Mouse (Mus musculus) heart, postnatal 14 days (tissue): ENCODE measurements at regions not wholly inside any gene's neighbourhood (a gene's known extent, or its start where the extent isn't known, plus 50 kb on each side); places are given as distances from the start of the nearest gene placed in this dataset.

Experiments
- DNase-seq, 2 experiments: peaks; one replicate each; pipeline ENCODE4 v3.0.0; 2021 to 2022
- intact Hi-C: fragments of 180-260 bp; cut with DNase I; formaldehyde crosslinking; loops from one replicate; pipeline ENCODE4 v1.15.1; 2025

DNA sequence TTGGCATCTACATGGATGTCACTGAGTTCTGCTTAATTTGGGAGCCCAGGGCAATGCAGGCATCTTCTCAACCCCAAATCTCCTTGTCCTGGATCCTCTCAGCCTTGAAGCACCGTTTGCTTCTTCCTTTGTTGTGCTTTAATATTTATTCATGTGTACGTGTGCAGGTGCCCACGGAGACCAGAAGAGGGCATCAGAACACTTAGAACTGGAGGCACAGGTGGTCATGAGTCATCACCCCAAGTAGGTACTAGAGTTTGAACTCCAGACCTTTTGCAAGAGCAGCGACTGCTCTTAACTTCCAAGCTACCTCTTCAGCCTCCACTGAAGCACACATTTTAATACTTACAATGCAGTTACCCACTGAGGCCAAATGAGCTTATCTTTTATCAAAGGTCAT is 403.0 kb upstream of the Slc35b3 start:
- no peak for DNase-seq
- intact Hi-C loops: no loop called here

GRCm38 (mm10) chr13:39362536-39362935 is 401.9 kb upstream of the Slc35b3 start:
- no peak for DNase-seq

DNA sequence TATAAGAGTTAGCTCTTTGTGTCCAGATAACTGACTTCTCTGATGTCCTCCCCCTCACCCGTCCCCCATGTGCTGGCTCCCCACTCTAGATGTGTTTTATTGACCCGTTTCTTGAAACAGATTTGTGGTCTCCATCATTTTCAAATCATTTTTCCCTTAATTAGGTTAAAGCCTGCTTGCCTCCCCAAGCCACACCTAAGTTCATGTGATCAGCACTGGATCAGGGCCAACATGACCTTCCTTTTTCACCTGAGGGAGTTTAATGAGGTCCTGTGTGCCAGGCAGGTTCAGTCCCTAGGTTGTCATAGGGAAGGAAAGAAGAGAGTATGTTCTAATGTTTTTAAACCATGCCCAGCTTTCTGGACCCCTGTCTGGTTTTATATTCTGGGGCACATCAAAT is 390.9 kb upstream of the Slc35b3 start:
- no peak for DNase-seq
- intact Hi-C loops: no loop called here

More at GRCm38 (mm10) chr13:39362536-39362935, 401.9 kb upstream of the Slc35b3 start:
- intact Hi-C loops: no loop called here

DNA sequence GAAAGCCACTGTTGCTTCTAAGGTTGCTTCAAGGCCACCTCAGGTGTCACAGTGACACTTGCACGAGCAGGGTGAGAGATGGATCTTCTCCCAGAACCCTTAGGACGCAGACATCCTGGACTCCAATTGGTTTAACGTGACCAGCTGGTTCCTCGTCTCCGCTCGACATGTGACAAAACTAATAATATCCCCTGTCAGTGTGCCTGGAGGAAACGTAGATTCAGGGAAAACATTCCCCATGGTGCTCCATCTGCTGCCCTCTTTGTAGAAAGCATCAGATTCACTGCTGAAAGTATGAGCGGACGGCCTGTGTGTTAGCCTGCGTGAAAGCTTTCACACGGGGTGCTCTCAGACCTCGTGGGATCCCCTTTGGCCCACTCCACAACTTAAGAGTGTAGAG is 390.0 kb upstream of the Slc35b3 start:
- intact Hi-C loops: no loop called here

GRCm38 (mm10) chr13:39347761-39348160 is 387.1 kb upstream of the Slc35b3 start:
- no peak for DNase-seq

More for the DNA sequence above, 390.0 kb upstream of the Slc35b3 start:
- no peak for DNase-seq

GRCm38 (mm10) chr13:39334874-39335273 is 374.2 kb upstream of the Slc35b3 start:
- intact Hi-C loops: no loop called here
- DNase-seq: no peak

More at GRCm38 (mm10) chr13:39347761-39348160, 387.1 kb upstream of the Slc35b3 start:
- intact Hi-C loops: no loop called here

DNA sequence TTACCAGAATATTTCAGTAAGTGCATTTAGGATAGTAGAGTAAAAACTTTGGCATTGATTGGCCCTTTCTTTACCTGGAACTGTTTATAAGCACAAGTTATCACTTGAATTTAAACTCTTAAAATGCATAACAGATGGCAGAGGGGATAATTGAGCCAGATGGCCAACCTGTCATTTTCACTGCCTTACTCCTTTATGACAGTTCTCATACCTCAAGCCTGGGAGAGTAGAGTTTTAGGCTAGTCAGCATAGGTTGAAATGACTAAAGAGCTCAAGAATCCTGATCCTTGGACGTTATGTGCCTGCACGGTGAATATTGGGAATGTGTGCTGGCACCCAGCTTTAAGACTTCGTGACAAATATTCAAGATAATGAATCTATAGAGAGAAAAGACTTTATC is 369.1 kb upstream of the Slc35b3 start:
- intact Hi-C loops: no loop called here
- no peak for DNase-seq

DNA sequence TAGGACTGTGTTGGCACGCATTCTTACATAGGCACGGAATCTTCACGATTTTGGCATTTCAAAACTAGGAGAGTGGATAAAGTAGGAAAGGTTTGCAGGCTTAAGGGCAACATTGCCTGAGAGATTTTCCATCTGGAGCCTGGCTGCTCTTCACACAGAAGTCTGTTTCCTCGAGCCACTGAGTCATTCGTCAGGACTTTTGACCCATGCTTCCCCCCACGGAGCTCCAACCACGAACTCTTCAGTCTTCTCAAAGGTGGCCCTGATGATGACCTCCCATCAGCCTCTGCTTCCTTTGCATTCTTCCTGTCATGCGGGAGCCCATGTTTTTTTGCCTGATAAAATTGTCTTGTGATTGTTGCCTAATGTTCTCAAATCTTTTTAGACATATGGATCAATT is 365.5 kb upstream of the Slc35b3 start:
- intact Hi-C loops: no loop called here
- DNase-seq: no peak

DNA sequence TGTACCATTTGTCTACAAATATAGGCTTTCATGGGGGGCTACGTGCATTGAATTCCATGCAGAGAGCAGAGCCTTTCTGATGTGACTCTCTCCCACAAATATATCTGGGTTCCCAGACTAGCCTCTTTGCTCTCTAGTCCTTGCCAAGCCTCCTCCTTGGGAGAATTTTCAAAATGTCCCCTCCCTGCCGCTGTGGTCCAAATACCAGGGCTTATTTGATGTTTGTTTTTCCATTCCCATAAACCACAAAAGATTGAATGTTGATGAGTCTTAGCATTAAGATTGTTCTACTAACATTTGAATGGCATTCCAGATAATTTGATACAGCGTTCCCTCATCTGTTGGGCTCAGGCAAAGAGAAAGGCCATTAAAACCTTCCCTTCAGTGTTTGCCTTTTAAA is 360.4 kb upstream of the Slc35b3 start:
- no peak for DNase-seq
- intact Hi-C loops: no loop called here

DNA sequence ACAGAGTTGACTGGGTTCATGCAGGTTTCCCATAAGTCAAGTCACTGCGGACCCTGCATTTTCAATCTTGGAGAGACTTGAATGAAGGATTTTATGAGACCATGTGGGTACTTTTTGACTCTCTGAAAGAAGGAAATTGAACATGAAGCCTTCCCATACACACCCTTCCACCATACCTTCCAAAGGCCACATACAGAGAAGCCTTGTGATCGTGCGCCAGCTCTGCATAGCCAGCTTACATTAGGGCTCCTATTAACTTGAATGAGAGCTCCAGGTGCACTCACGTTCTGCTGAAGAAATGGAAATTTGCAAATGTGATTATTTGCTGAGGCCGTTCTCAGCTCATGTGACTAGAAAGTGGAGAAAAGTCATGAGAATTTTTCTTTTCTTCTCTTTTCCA is 349.1 kb upstream of the Slc35b3 start:
- intact Hi-C loops: no loop called here
- no peak for DNase-seq

- peak; percentile 2 to 5 for DNase-seq
- intact Hi-C loops: no loop called here
These were observed 347.2 kb upstream of the Slc35b3 start for GRCm38 (mm10) chr13:39307845-39308244.

GRCm38 (mm10) chr13:39306851-39307250 is 346.2 kb upstream of the Slc35b3 start:
- intact Hi-C loops: no loop called here
- DNase-seq: no peak

- intact Hi-C loops: no loop called here
- no peak for DNase-seq
These were observed 336.5 kb upstream of the Slc35b3 start for GRCm38 (mm10) chr13:39297129-39297528.

- intact Hi-C loops: no loop called here
- peak; percentile 4 to 21 for DNase-seq
These were observed 329.7 kb upstream of the Slc35b3 start for GRCm38 (mm10) chr13:39290216-39290960.

DNA sequence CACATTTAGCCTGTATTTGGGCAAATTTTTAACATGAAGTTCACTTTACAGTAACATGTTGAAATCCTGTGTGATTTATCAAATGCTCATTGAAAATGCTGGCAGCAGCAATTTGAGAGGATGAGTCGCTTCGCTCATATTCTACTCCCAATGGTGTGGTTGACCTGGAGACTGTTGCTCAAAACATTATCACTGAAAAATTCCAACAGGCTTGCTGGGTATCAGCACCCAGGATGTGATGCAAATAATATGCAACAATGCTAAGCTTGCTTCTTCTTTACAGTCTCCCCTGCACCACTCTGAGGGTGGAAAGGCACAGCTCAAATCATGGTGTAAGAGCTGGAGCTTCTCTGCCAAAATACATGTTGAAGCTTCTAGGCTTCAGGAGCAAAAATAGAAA is 321.6 kb upstream of the Slc35b3 start:
- no peak for DNase-seq
- intact Hi-C loops: no loop called here

GRCm38 (mm10) chr13:39278101-39278500 is 317.4 kb upstream of the Slc35b3 start:
- peak; percentile 4 to 5 for DNase-seq
- intact Hi-C loops: no loop called here

DNA sequence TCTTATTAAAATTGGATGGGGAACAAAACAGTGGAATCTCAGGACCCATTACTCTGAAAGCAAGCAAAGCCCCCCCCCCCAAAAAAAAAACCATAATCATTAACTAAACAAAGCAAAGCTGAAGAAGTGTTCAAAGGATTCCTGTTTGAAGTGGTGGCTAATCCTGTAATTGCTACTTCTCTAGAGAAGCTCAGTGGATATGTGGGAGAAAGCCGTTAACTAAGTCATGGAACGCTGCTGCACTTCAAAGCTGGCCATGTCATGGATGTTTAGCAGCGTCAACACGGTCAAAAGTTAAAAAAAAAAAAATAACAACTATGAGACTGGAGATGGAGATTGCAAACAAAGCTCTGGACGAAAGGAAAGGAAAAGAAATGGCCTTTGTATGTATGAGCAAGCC is 305.3 kb upstream of the Slc35b3 start:
- intact Hi-C loops: no loop called here

GRCm38 (mm10) chr13:39256708-39257107 is 296.0 kb upstream of the Slc35b3 start:
- no peak for DNase-seq
- intact Hi-C loops: no loop called here

More for the DNA sequence above, 305.3 kb upstream of the Slc35b3 start:
- DNase-seq: no peak

DNA sequence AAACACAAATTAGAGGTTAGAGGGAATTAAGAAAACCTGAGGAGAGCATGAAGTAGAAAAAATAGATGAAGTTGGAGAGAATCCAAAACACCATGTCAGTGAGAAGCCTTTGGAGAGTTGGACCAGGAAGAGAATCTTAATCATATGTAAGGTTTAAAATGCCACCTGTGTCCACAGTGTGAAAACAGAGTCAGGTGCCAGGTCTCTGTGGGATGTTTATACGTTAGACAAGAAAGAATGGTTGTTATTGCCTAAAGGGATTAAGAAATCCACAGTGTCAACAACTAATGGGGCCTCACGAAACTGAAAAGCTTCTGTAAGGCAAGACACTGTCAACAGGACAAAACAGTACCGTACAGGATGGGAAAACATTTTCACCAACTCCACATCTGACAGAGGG is 294.7 kb upstream of the Slc35b3 start:
- DNase-seq: no peak
- intact Hi-C loops: no loop called here

- intact Hi-C loops: no loop called here
- no peak for DNase-seq
These were observed 291.9 kb upstream of the Slc35b3 start for GRCm38 (mm10) chr13:39252591-39252990.

- intact Hi-C loops: no loop called here
- no peak for DNase-seq
These were observed 289.4 kb upstream of the Slc35b3 start for GRCm38 (mm10) chr13:39250096-39250495.

DNA sequence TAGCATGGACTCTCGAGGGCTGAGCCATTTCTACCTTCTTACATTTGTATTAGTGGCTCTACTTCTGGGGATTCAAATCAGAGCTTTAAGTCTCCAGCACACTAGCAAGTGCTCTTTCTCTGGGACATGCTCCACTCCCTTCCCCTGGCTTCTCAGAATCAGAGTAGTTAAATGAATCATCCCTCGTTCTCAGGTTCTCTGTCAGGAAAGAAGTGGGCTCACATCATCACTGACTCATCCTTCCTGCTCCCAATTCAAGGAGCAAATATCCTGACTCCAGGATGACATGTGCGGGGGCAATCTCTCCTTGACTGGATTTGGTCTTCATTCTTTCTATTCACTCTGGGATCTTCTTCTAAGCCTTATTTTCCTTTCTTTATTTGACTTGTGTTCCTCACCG is 266.2 kb upstream of the Slc35b3 start:
- intact Hi-C loops: no loop called here
- DNase-seq: no peak

DNA sequence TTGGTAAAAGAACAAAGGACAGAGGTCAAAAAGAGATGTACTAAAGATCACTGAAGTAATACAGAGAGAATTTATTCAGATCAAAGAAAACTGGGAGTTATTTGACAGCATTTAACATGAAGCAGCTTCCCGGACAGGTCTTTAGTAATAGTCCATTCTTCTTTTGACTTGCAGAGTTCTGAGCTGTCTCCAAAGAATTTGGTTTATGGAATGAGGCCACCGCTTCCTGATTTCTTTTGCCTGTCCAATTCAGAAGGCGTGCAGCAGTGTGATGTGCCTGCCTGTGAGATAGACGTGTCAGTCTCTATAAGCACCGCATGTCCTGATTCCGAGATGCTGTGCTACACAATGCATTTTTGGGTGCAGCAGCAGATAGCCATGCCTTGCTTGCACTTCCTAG is 265.0 kb upstream of the Slc35b3 start:
- intact Hi-C loops: no loop called here
- no peak for DNase-seq
